Mouse (Mus musculus): ENCODE data around the gene Mdm2.

DNA sequence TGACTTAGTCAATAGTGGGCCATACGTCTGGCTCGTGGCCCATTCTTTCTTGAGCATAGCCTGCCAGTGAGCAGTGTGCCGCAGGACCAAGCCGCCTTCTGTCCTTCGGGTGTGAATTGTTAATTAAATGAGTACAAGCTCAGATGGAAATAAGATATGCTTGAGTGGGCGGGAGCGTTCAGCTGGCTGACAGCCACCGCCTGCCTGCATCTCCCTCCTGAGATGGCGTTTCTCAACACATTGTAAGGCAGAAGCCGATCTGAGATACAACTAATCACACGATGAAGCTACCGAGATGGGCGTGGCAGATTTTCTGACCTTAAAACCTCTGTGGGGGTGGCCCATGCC is 63.4 kb downstream of the Mdm2 start:
- TF ChIP-seq CTCF (IDR thresholded peaks at IDR 0.05; ENCODE audit: control insufficient read depth, insufficient read depth, insufficient read length) (no peak), MYOD1 (IDR thresholded peaks at IDR 0.05; ENCODE audit: control insufficient read depth, insufficient read length, low read depth) (no peak), FOSL1 (IDR thresholded peaks at IDR 0.05; ENCODE audit: insufficient read depth, low read length, poor library complexity, severe bottlenecking) (no peak), MAX (IDR thresholded peaks at IDR 0.05) (no peak)

Data from C2C12 (cell line).